Mouse (Mus musculus) small intestine, adult 2 months (tissue): ENCODE measurements at regions not wholly inside any gene's neighbourhood (a gene's known extent, or its start where the extent isn't known, plus 50 kb on each side); places are given as distances from the start of the nearest gene placed in this dataset.

ENCODE experiments used
- CTCF ChIP-seq: fragments of 200-500 bp; IDR thresholded peaks from 2 replicates; pipeline ENCODE4 v1.5.1; 2012; ENCODE audit warnings: low read depth, mild to moderate bottlenecking, control low read depth, inconsistent platforms, low read length, moderate library complexity, mixed read lengths; ENCODE audit not compliant: insufficient replicate concordance, insufficient read length; ENCODE audit errors: extremely low read depth
- POLR2A ChIP-seq: fragments of 200-500 bp; IDR thresholded peaks from 2 replicates; pipeline ENCODE4 v1.6.1; 2012; ENCODE audit warnings: low read depth, mild to moderate bottlenecking, control low read depth, inconsistent platforms, low read length, moderate library complexity

DNA sequence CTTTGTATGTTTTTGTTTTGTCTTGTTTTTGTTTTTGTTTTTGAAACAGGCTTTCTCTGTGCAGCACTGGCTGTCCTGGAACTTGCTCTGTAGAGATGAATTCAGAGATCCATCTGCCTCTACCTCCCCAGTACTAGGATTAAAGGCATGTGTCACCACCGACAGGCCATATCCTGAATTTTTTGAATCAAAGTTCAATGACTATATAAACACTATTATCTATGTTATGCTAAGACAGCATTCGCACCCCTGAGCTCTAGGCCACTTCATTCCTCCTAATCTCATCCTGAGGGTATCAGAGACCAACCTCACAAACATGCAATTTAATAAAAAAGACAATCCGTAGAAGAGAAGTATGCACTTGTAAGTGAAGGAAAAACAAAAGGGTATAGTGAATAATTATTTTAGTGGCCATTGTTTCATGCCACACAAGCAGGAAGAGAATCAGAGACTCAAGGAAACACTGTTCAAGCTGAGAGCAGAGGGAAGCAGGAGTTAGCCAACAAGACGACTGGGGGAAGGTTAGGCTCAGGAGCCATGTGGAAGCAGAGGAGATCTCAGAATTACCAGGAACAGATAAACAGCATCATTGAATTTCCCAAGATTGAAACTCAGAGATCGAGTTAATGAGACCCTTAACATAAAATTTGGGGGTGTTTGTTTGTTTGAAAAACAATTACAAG lies 101.2 kb upstream of the Cited2 start:
- TF ChIP-seq CTCF (no peak), POLR2A (no peak)
